Mouse (Mus musculus) ES-CJ7 (cell line): Measurements from ENCODE around the gene Ypel3.
"Not testable (repeated sequence)": the region's sequence is repeated elsewhere in the genome, so short reads cannot be mapped to it uniquely, and the experiment has no call there.

Experiments
- DNase-seq: peaks from one replicate; pipeline ENCODE4 v3.0.0; 2011; ENCODE audit warnings: low read depth, low spot score

Gene Ypel3

GRCm38 (mm10) chr7:126766201-126766600, 10.6 kb upstream of the Ypel3 start, which contains the start of gene Gdpd3:
Gene Gdpd3, plus strand, starts transcription at chr7:126766334.
- no peak for DNase-seq

- DNase-seq, result no peak
These were observed 9.8 kb upstream of the Ypel3 start for GRCm38 (mm10) chr7:126767001-126767400.

- peak; percentile 49 for DNase-seq
These were observed 6.0 kb upstream of the Ypel3 start for GRCm38 (mm10) chr7:126770784-126771183.

GRCm38 (mm10) chr7:126773351-126773750, 3.4 kb upstream of the Ypel3 start:
- no peak for DNase-seq

- no peak for DNase-seq
These were observed 2.3 kb upstream of the Ypel3 start for GRCm38 (mm10) chr7:126774463-126774862.

GRCm38 (mm10) chr7:126775185-126775977, 1.4 kb upstream of the Ypel3 start:
- DNase-seq, result no peak

GRCm38 (mm10) chr7:126775978-126776234, 849 bp upstream of the Ypel3 start:
- DNase-seq, result no peak

- no peak for DNase-seq
These were observed 721 bp downstream of the Ypel3 start for GRCm38 (mm10) chr7:126777476-126777875.

- no peak for DNase-seq
These were observed 1.4 kb downstream of the Ypel3 start for GRCm38 (mm10) chr7:126778147-126778546.

- DNase-seq, result not testable (repeated sequence)
These were observed 2.3 kb downstream of the Ypel3 start for GRCm38 (mm10) chr7:126779101-126779500.

GRCm38 (mm10) chr7:126779983-126780970, 3.5 kb downstream of the Ypel3 start:
- peak; percentile 85 for DNase-seq

GRCm38 (mm10) chr7:126780971-126781635, 4.3 kb downstream of the Ypel3 start, which contains the start of gene Tbx6:
Gene Tbx6, plus strand, starts transcription at chr7:126781483.
- DNase-seq, result no peak

- DNase-seq, result no peak
These were observed 5.1 kb downstream of the Ypel3 start for GRCm38 (mm10) chr7:126781661-126782370.

GRCm38 (mm10) chr7:126782693-126783092, 5.9 kb downstream of the Ypel3 start:
- no peak for DNase-seq

GRCm38 (mm10) chr7:126784469-126784868, 7.7 kb downstream of the Ypel3 start:
- no peak for DNase-seq

- peak; percentile 69 for DNase-seq
These were observed 8.3 kb downstream of the Ypel3 start for GRCm38 (mm10) chr7:126785056-126785455.

- DNase-seq, result no peak
These were observed 9.4 kb downstream of the Ypel3 start for GRCm38 (mm10) chr7:126786142-126786541.

GRCm38 (mm10) chr7:126789141-126789540, 12.4 kb downstream of the Ypel3 start:
- no peak for DNase-seq

- DNase-seq, result peak; percentile 97
These were observed 15.3 kb downstream of the Ypel3 start, which contains the start of gene Ppp4c for GRCm38 (mm10) chr7:126791851-126792720. Gene Ppp4c, minus strand, starts transcription at chr7:126792496.
